24 mouse cellular contexts compared by ENCODE assay signal in the genomic region with DNA sequence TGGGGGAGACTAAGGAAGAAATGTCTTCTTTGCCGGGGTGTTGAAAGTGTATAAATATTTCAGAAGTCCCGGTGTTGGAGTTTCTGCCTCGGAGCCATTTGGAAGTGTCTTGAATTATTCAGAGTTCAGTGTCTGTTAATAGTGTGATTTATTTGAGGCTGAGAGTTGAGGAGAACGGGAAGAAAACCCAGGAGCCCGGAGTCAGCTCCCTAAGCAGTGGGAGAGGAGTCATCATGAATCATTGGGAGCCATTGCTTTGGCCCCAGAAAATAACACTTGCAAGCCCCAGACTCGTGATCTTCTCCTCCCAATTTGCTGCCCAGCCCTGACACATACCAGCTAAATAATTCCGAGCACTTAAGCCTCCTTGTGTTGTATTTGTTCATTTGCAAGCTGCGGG.
DNase-seq lines count a peak whose midpoint lies in the region; ATAC-seq and TF ChIP-seq lines count a peak whose summit lies in the region.
"Had no signal": no experiment of that assay in that cellular context is flagged by ENCODE, and none has a peak within 500 bp of the region (broad histone marks: within the 10 kb centered on the region; RNA-seq: fewer than 3 reads in every experiment).

No protein-coding gene starts in this region.

- no peak overlapping the region for H3K27ac ChIP-seq in midbrain, embryonic 15.5 days
- H3K27ac ChIP-seq in hindbrain, embryonic 10.5 days: no peak overlapping the region
- H3K27ac ChIP-seq: embryonic facial prominence, embryonic 10.5 days; forebrain, embryonic 10.5 days; heart, embryonic 10.5 days; hindbrain, embryonic 15.5 days had no signal

- peak; percentile 65 for ATAC-seq in midbrain, embryonic 15.5 days (replicated peaks)
- ATAC-seq: activated CD4-positive, CD25-positive, alpha-beta regulatory T cell, adult 4 months; forebrain, embryonic 14.5 days; Patski had no signal

- H3K9ac ChIP-seq in midbrain, embryonic 15.5 days: no peak overlapping the region
- H3K9ac ChIP-seq: hindbrain, embryonic 15.5 days had no signal

- no peaks in the 10 kb centered on the region for H3K79me3 ChIP-seq in C2C12 (ENCODE audit: low read depth)

- no peaks in the 10 kb centered on the region for H3K36me3 ChIP-seq in C2C12 (ENCODE audit: control insufficient read depth, insufficient read depth)
- no peaks in the 10 kb centered on the region for H3K36me3 ChIP-seq in midbrain, embryonic 15.5 days (replicated peaks)
- no peaks in the 10 kb centered on the region for H3K36me3 ChIP-seq in hindbrain, embryonic 10.5 days
- H3K36me3 ChIP-seq: embryonic facial prominence, embryonic 10.5 days; forebrain, embryonic 10.5 days; heart, embryonic 10.5 days; hindbrain, embryonic 15.5 days had no signal

- H3K79me2 ChIP-seq in C2C12 (ENCODE audit: control insufficient read depth, insufficient read depth): no peaks in the 10 kb centered on the region

- H3K4me3 ChIP-seq in C2C12 (ENCODE audit: insufficient read depth, poor library complexity, severe bottlenecking): no peak overlapping the region
- H3K4me3 ChIP-seq in midbrain, embryonic 15.5 days: no peak overlapping the region
- no peak overlapping the region for H3K4me3 ChIP-seq in hindbrain, embryonic 10.5 days
- H3K4me3 ChIP-seq: embryonic facial prominence, embryonic 10.5 days; erythroblast, embryonic 14.5 days; forebrain, embryonic 10.5 days; heart, embryonic 10.5 days; hindbrain, embryonic 15.5 days had no signal

- WGBS in midbrain, embryonic 15.5 days: 59% methylated on average over 8 of the region's 8 CpGs
- 84% methylated on average over 8 of the region's 8 CpGs for WGBS in hindbrain, embryonic 10.5 days

- no peak overlapping the region for H3ac ChIP-seq in C2C12 (ENCODE audit: control insufficient read depth, insufficient read length, low read depth)

- H3K27me3 ChIP-seq in C2C12 (ENCODE audit: control insufficient read depth, insufficient read depth, insufficient read length): no peaks in the 10 kb centered on the region
- no peaks in the 10 kb centered on the region for H3K27me3 ChIP-seq in midbrain, embryonic 15.5 days (replicated peaks)
- H3K27me3 ChIP-seq in hindbrain, embryonic 10.5 days (ENCODE audit: insufficient read depth, poor library complexity, severe bottlenecking): no peaks in the 10 kb centered on the region
- H3K27me3 ChIP-seq: hindbrain, embryonic 15.5 days; Patski had no signal

- peak; percentile 19 for DNase-seq in lung, postnatal 25 days (ENCODE audit: low spot score)
- no peak for DNase-seq in lung, postnatal 10 days
- DNase-seq in 3134 (ENCODE audit: extremely low read depth, insufficient read length, low spot score): peak; percentile 55
- DNase-seq in layer of hippocampus, adult 9-10 months (ENCODE audit: low spot score): no peak
- no peak for DNase-seq in hindbrain, embryonic 10.5 days (ENCODE audit: low spot score)
- no peak for DNase-seq in kidney, postnatal 25 days
- DNase-seq: adrenal gland, postnatal 14 days; B cell, adult 2 months; cerebellum, adult 18-20 months; cerebellum, adult 9-11 months; gastrocnemius, postnatal 36 days; heart, adult 11 months; heart, postnatal 10 days; heart, postnatal 4 days had no signal

- no peaks in the 10 kb centered on the region for H3K9me3 ChIP-seq in midbrain, embryonic 15.5 days
- no peaks in the 10 kb centered on the region for H3K9me3 ChIP-seq in hindbrain, embryonic 10.5 days
- H3K9me3 ChIP-seq: embryonic facial prominence, embryonic 10.5 days; forebrain, embryonic 10.5 days; heart, embryonic 10.5 days; hindbrain, embryonic 15.5 days had no signal

- 0 out of 2 replicates have a peak, but pooled peaks cover 13% of the 10 kb centered on the region for H3K4me1 ChIP-seq in midbrain, embryonic 15.5 days
- H3K4me1 ChIP-seq in hindbrain, embryonic 10.5 days (replicated peaks): no peaks in the 10 kb centered on the region
- H3K4me1 ChIP-seq: embryonic facial prominence, embryonic 10.5 days; forebrain, embryonic 10.5 days; hindbrain, embryonic 15.5 days had no signal

- H3K4me2 ChIP-seq in midbrain, embryonic 15.5 days: no peak overlapping the region
- H3K4me2 ChIP-seq: hindbrain, embryonic 15.5 days had no signal

- no peak for TF ChIP-seq CTCF in C2C12 (IDR thresholded peaks at IDR 0.05; ENCODE audit: control insufficient read depth, insufficient read depth, insufficient read length)

TF ChIP-seq in C2C12, 6 proteins besides CTCF, POLR2A, EP300 and RAD21:
- TF ChIP-seq MYOD1 (IDR thresholded peaks at IDR 0.05; ENCODE audit: control insufficient read depth, insufficient read length, low read depth) (no peak), FOSL1 (IDR thresholded peaks at IDR 0.05; ENCODE audit: insufficient read depth, low read length, poor library complexity, severe bottlenecking) (peak; percentile 32), CEBPB (IDR thresholded peaks at IDR 0.05; ENCODE audit: low read depth) (no peak)

Comparison
In these comparisons a context has a peak if more than half of its experiments do, and no peak if none do; other contexts are left out.
1. DNase-seq: peak in lung, postnatal 25 days (single experiment) and 3134 (single experiment); none in lung, postnatal 10 days (single experiment), layer of hippocampus, adult 9-10 months (single experiment), hindbrain, embryonic 10.5 days (single experiment) and kidney, postnatal 25 days (0 of 2).